Mouse (Mus musculus): ENCODE results near the gene Spaar.

DNA sequence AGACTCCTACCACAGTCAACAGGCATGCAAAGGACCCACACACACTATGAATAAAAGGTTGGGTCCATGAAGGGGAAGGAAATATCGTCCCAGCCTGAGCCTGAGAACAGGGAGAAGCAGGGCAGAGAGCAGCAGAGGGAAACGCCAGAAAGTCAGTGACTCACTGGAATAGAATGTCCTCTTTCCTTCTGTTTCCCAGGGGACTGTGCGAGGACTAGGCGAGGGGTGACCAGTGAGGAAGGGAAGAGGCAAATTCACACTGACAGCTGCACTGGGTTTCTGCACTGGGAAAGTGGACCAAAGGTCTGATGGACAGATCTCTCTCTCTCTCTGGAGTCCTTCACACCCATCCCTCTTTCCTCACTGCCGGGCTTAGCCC lies 1.3 kb upstream of the Spaar start:
- TF ChIP-seq POLR2A (IDR thresholded peaks at IDR 0.05; ENCODE audit: borderline replicate concordance, insufficient read depth, low read length) (no peak), CTCF (IDR thresholded peaks at IDR 0.05; ENCODE audit: borderline replicate concordance, insufficient read depth, low read depth, low read length) (no peak)
